Mouse (Mus musculus) forebrain, embryonic 11.5 days (tissue): ENCODE results near the gene Gm266. TPM values are rescaled to one million over a fixed set of nuclear protein-coding genes. Genes with fewer than 3 reads are reported as not detected.
"Not testable (repeated sequence)": the region's sequence is repeated elsewhere in the genome, so short reads cannot be mapped to it uniquely, and the experiment has no call there.

ENCODE experiments used
- ATAC-seq: fragments of 200-750 bp; cut with Nextera tagmentation; replicated peaks from 2 replicates; pipeline ENCODE4 v1.8.0; 2017; ENCODE audit warnings: moderate TSS enrichment; ENCODE audit not compliant: low FRiP score
- DNase-seq: peaks from one replicate; pipeline ENCODE4 v3.0.0-alpha.2; 2017; ENCODE audit warnings: low spot score
- H3K27ac ChIP-seq: fragments of 300-500 bp; sonication (generic); 2 replicates; pipeline ENCODE4 v1.5.1; 2014; ENCODE audit warnings: low read depth, low read length
- H3K27me3 ChIP-seq: fragments of 300-500 bp; sonication (generic); 2 replicates; pipeline ENCODE4 v1.6.1; 2014; ENCODE audit warnings: mild to moderate bottlenecking, low read length, mixed read lengths; ENCODE audit not compliant: control insufficient read depth, insufficient read depth
- H3K36me3 ChIP-seq: fragments of 300-500 bp; sonication (generic); 2 replicates; pipeline ENCODE4 v1.6.1; 2014; ENCODE audit warnings: mild to moderate bottlenecking, low read length, moderate library complexity, mixed read lengths; ENCODE audit not compliant: control insufficient read depth, insufficient read depth
- H3K4me1 ChIP-seq: fragments of 300-500 bp; sonication (generic); replicated peaks from 2 replicates; pipeline ENCODE4 v1.6.1; 2014; ENCODE audit warnings: low read length, mixed read lengths; ENCODE audit not compliant: control insufficient read depth, insufficient read depth
- H3K4me2 ChIP-seq: fragments of 300-500 bp; sonication (generic); 2 replicates; pipeline ENCODE4 v1.6.1; 2014; ENCODE audit warnings: low read depth, mild to moderate bottlenecking, low read length, moderate library complexity, mixed read lengths; ENCODE audit not compliant: severe bottlenecking
- H3K4me3 ChIP-seq: fragments of 300-500 bp; sonication (generic); 2 replicates; pipeline ENCODE4 v1.5.1; 2014; ENCODE audit warnings: low read depth, low read length
- H3K9ac ChIP-seq: fragments of 300-500 bp; sonication (generic); 2 replicates; pipeline ENCODE4 v1.6.1; 2014; ENCODE audit warnings: low read length
- H3K9me3 ChIP-seq: fragments of 300-500 bp; sonication (generic); 2 replicates; pipeline ENCODE4 v1.6.1; 2016; ENCODE audit warnings: low read length, mixed read lengths; ENCODE audit not compliant: control insufficient read depth
- WGBS: fragments of 180-500 bp; shearing (Covaris S2); extraction: QIAGEN DNeasy Blood & Tissue Kit; methylation state at CpG from one replicate; pipeline ENCODE4 v1.1.7; 2014; 5-methylcytosine and 5-hydroxymethylcytosine counted together
- polyA plus RNA-seq: library from polyadenylated mRNA; unstranded; fragments of >200 nt; fragmentation: Nextera tagmentation; extraction: Ambion mirVana; gene quantifications from 2 replicates; pipeline ENCODE4 v1.2.1, GENCODE M21; 2014

Gm266 gene
- polyA plus RNA-seq, 1 experiment from 2014 or later: 4.7 TPM

DNA sequence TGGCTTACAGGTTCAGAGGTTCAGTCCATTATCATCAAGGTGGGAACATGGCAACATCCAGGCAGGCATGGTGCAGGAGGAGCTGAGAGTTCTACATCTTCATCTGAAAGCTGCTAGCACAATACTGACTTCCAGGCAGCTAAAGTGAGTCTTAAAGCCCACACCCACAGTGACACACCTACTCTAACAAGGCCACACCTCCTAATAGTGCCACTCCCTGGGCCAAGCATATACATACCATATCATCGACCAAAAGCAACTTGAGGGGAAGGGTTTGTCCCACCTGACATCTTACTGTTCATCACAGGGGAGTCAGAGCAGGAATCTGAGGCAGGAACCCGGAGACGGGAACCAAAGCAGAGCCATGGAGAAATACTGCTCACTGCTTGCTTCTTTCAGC is 22.8 kb upstream of the Gm266 start:
- not testable (repeated sequence) for DNase-seq, H3K4me1 ChIP-seq, H3K4me3 ChIP-seq, H3K4me2 ChIP-seq, ATAC-seq, H3K36me3 ChIP-seq, H3K27me3 ChIP-seq, H3K27ac ChIP-seq, H3K9ac ChIP-seq, H3K9me3 ChIP-seq
- 83% methylated on average over 3 of the region's 3 CpGs for WGBS

DNA sequence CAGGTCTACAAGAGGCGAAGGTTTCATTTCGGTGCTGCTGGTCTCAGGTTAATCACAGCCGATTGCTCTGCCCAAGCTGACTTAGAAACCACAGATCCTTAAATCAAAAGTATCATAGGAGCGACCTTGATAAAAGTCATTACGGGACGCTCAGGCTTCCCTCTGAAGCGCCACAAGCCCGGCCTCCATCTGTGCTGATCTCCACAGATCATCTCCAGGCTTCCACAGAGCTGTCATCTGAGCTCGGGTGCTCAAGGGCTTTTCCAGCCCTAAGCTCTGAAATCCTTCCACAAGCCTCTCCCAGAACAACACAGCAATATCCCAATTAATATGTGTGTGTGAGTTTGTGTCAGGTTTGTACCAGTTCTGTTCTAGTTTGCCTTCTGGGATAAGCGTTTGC is 22.3 kb upstream of the Gm266 start:
- Histone ChIP-seq H3K4me1 (no peaks in the 10 kb centered on the region), H3K9me3 (no peaks in the 10 kb centered on the region), H3K27ac (no peak overlapping the region), H3K4me3 (no peak overlapping the region), H3K4me2 (no peak overlapping the region), H3K36me3 (no peaks in the 10 kb centered on the region), H3K9ac (no peak overlapping the region), H3K27me3 (no peaks in the 10 kb centered on the region)
- DNase-seq (no peak), ATAC-seq (no peak)
- WGBS: 90% methylated on average over 10 of the region's 10 CpGs

DNA sequence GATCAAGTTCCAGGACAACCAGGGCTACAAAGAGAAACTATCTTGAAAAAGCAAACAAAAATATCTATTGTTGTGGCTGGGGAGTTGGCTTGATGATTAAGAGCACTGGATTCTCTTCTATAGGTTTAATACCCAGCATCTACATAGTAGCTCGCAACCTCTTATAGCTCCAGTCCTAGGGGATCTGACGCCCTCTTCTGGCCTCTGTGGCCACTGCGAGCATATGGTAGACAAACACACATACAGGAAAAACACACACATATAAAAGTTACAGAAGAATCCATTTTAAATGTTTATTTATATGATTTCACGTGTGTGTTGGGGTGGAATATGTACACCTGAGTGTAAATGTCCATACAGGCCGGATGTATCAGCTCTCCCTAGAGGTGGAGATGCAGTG is 21.4 kb upstream of the Gm266 start:
- no peak for ATAC-seq
- Histone ChIP-seq H3K36me3 (no peaks in the 10 kb centered on the region), H3K4me3 (no peak overlapping the region)

DNA sequence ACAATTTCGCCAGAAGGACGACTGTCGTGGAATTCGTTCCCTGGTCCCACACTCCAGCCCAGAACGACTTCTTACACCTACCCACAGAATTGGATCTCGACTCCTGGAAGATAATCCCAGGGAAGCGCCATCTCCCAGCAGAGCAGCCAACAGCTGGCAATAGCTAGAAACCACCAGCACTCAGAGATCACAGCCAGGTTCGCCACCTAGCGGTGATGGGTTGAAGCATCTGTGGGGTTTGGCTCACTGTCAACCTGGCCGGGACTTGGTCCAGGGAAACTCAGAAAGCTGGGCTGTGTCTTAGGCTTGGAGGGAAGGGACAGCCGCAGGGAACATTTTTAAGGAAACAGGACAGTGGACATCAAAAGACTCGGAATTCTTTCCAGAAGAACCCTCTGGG is 19.3 kb upstream of the Gm266 start:
- H3K27ac ChIP-seq: no peak overlapping the region
- H3K27me3 ChIP-seq: no peaks in the 10 kb centered on the region
- WGBS: 8% methylated on average over 12 of the region's 12 CpGs
- H3K4me3 ChIP-seq: 0 out of 2 replicates have a peak overlapping the region, but pooled peaks have one; percentile 5
- ATAC-seq (peak; percentile 67; the same call in 1 of the 2 replicates), DNase-seq (peak; percentile 90)
- H3K9me3 ChIP-seq: no peaks in the 10 kb centered on the region
- peak overlapping the region; percentile 37; the same call in 1 of the 2 replicates for H3K4me2 ChIP-seq
- H3K4me1 ChIP-seq: peaks cover 4% of the 10 kb centered on the region; the same call in 1 of the 2 replicates
- no peaks in the 10 kb centered on the region for H3K36me3 ChIP-seq
- H3K9ac ChIP-seq: peak overlapping the region; percentile 43

More for the DNA sequence above, 21.4 kb upstream of the Gm266 start:
- Histone ChIP-seq H3K27me3 (no peaks in the 10 kb centered on the region), H3K9ac (no peak overlapping the region), H3K9me3 (no peaks in the 10 kb centered on the region), H3K4me2 (no peak overlapping the region), H3K27ac (no peak overlapping the region), H3K4me1 (no peaks in the 10 kb centered on the region)
- DNase-seq: no peak
- WGBS: 55% methylated on average over 5 of the region's 5 CpGs

DNA sequence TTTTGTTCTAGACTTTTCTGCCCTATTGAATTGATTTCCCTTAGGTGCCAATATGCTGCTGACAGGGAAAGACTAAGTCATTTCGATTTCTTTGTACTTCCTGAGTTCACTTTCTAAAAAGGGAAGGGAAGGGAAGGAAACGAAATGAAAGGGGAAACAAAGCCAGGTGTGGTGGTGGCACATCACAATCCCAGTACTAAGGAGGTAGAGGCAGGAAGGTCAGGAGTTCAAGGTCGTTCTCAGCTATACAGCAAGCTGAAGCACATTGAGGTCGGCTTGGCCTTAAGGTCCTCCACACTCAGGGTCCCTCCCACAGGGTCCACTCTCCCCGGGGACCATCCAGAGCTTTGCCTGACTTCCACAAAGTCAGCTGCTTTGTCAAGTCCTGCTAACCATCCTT is 17.9 kb upstream of the Gm266 start:
- Histone ChIP-seq H3K4me2 (no peak overlapping the region), H3K9me3 (no peaks in the 10 kb centered on the region), H3K9ac (no peak overlapping the region), H3K27ac (no peak overlapping the region), H3K4me1 (peaks cover 4% of the 10 kb centered on the region; the same call in 1 of the 2 replicates), H3K36me3 (no peaks in the 10 kb centered on the region), H3K27me3 (no peaks in the 10 kb centered on the region), H3K4me3 (no peak overlapping the region)
- 76% methylated on average over 5 of the region's 5 CpGs for WGBS
- ATAC-seq (no peak), DNase-seq (no peak)

DNA sequence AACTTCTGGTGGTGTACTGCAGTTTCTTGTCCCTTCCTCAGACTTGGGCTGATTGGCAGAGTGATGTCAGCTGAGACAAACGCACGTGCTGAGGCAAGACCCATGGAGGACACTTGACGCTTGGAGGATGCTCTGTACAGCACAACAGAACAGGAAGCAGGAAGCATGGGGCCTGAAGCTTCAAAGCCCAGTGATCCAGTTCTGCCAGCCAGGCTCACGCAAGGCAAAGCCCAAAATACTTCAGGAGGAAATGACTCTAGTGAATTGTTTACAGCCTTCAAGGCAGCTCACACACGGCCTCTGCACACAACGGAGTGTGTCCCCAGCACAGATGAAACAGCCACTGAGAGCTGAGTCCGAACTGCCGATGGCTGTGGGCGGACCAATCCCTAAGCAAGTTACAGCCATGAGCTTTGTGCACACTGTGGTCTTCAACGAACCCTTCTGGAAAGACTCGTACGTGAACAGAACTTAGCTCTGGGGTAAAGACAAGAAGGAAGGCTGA is 17.5 kb upstream of the Gm266 start:
- no peaks in the 10 kb centered on the region for H3K9me3 ChIP-seq
- no peak for DNase-seq
- H3K27me3 ChIP-seq: no peaks in the 10 kb centered on the region
- H3K27ac ChIP-seq: no peak overlapping the region
- no peak overlapping the region for H3K4me3 ChIP-seq
- no peaks in the 10 kb centered on the region for H3K36me3 ChIP-seq
- H3K9ac ChIP-seq: no peak overlapping the region
- no peak for ATAC-seq
- peaks cover 4% of the 10 kb centered on the region; the same call in 1 of the 2 replicates for H3K4me1 ChIP-seq
- no peak overlapping the region for H3K4me2 ChIP-seq
- 86% methylated on average over 12 of the region's 12 CpGs for WGBS

DNA sequence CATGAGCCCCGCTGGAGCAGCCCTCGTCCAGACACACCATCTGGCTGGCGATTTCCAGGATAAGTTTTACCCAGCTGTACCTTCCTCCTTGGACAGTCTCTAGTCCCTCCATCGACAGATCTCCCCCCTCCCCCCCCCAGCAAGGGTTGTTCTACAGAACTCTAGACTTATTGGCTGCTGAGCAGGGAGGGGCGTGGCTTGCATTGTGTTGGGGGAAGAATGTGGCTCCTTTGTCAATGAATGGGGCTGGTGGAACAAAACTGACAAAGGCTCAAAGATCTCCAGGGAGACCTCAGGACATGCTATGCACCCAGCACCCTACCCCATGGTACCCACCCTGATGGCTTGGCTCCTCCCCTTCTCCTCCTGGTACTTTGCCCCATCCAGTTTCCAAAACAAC is 15.1 kb upstream of the Gm266 start:
- H3K9me3 ChIP-seq: no peaks in the 10 kb centered on the region
- H3K27ac ChIP-seq: no peak overlapping the region
- 8% methylated on average over 5 of the region's 5 CpGs for WGBS
- 0 out of 2 replicates have a peak overlapping the region, but pooled peaks have one; percentile 1 for H3K4me3 ChIP-seq
- H3K9ac ChIP-seq: no peak overlapping the region
- H3K27me3 ChIP-seq: no peaks in the 10 kb centered on the region
- DNase-seq: peak; percentile 79
- H3K36me3 ChIP-seq: no peaks in the 10 kb centered on the region
- ATAC-seq: peak; percentile 86
- peaks cover 4% of the 10 kb centered on the region; the same call in 1 of the 2 replicates for H3K4me1 ChIP-seq
- peak overlapping the region; percentile 29; the same call in 1 of the 2 replicates for H3K4me2 ChIP-seq

DNA sequence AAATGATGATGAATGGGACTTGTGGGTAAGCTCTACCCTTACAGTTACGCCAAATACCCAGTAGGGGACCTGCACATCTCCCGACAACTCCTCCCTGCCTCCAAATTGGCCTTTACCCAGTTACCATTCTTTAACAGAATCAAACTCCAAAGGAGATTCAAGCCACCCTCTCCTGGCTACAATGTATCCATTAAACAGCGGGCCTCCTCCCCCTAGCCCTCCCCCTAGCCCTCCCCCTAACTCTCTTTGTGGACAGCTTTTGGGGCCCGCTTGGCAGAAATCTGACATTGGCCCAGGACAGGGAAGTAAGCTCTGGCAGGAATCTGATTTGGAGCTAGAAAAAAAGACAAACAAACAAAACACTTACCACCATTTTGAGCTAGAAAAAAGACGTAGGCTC is 14.0 kb upstream of the Gm266 start:
- Histone ChIP-seq H3K36me3 (no peaks in the 10 kb centered on the region), H3K27me3 (no peaks in the 10 kb centered on the region), H3K9me3 (no peaks in the 10 kb centered on the region), H3K4me1 (peaks cover 4% of the 10 kb centered on the region; the same call in 1 of the 2 replicates), H3K4me3 (no peak overlapping the region), H3K27ac (no peak overlapping the region), H3K4me2 (no peak overlapping the region), H3K9ac (no peak overlapping the region)
- ATAC-seq (no peak), DNase-seq (no peak)
- 55% methylated on average over 5 of the region's 5 CpGs for WGBS

DNA sequence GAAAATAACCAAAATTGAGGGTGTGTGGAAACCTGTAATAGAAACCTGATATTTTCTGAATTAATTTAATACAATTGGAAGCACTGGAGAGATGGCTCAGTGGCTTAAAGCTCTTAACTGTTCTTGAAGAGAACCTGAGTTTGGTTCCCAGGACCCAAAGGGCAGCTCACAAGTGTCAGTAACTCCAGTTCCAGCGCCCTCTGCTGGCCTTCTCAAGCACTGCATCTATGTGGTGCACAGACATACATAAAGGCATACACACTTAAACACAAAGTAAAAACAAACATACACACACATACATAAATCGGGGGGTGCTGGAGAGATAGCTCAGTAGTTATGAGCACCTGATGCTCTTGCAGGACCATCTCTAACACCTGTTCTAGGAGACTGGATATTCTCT is 11.5 kb upstream of the Gm266 start:
- Histone ChIP-seq H3K27ac (no peak overlapping the region), H3K4me1 (peaks cover 4% of the 10 kb centered on the region; the same call in 1 of the 2 replicates), H3K4me2 (no peak overlapping the region), H3K9me3 (no peaks in the 10 kb centered on the region), H3K9ac (no peak overlapping the region), H3K27me3 (no peaks in the 10 kb centered on the region), H3K4me3 (no peak overlapping the region), H3K36me3 (no peaks in the 10 kb centered on the region)
- no peak for ATAC-seq
- WGBS: 53% methylated on average over 2 of the region's 2 CpGs
- no peak for DNase-seq
